Mouse (Mus musculus) stomach, postnatal 0 days (tissue): ENCODE measurements around the gene 1700069L16Rik. TPM values are rescaled to one million over a fixed set of nuclear protein-coding genes. Genes with fewer than 3 reads are reported as not detected.

ENCODE experiments used
- ATAC-seq: fragments of 200-750 bp; cut with Nextera tagmentation; 2 replicates; pipeline ENCODE4 v1.8.0; 2017; ENCODE audit not compliant: low FRiP score, low TSS enrichment
- DNase-seq: peaks from one replicate; pipeline ENCODE4 v3.0.0-alpha.2; 2016; ENCODE audit warnings: low spot score
- H3K27ac ChIP-seq: fragments of 300-500 bp; sonication (generic); replicated peaks from 2 replicates; pipeline ENCODE4 v1.5.1; 2014; ENCODE audit warnings: mild to moderate bottlenecking, control low read depth
- H3K27me3 ChIP-seq: fragments of 300-500 bp; sonication (generic); 2 replicates; pipeline ENCODE4 v1.6.1; 2014; ENCODE audit warnings: low read length; ENCODE audit not compliant: control insufficient read depth, insufficient read depth
- H3K36me3 ChIP-seq: fragments of 300-500 bp; sonication (generic); 2 replicates; pipeline ENCODE4 v1.6.1; 2014; ENCODE audit warnings: low read length, mixed read lengths; ENCODE audit not compliant: control insufficient read depth, insufficient read depth
- H3K4me1 ChIP-seq: fragments of 300-500 bp; sonication (generic); replicated peaks from 2 replicates; pipeline ENCODE4 v1.6.1; 2014; ENCODE audit warnings: antibody characterized with exemption; ENCODE audit not compliant: control insufficient read depth, insufficient read depth
- H3K4me2 ChIP-seq: fragments of 300-500 bp; sonication (generic); replicated peaks from 2 replicates; pipeline ENCODE4 v1.6.1; 2014; ENCODE audit warnings: low read depth, mild to moderate bottlenecking, control low read depth, moderate library complexity
- H3K4me3 ChIP-seq: fragments of 300-500 bp; sonication (generic); 2 replicates; pipeline ENCODE4 v1.5.1; 2014; ENCODE audit warnings: low read depth, low read length, control low read depth
- H3K9ac ChIP-seq: fragments of 300-500 bp; sonication (generic); 2 replicates; pipeline ENCODE4 v1.6.1; 2014; ENCODE audit warnings: mild to moderate bottlenecking, low read length, control low read depth, mixed read lengths
- H3K9me3 ChIP-seq: fragments of 300-500 bp; sonication (generic); 2 replicates; pipeline ENCODE4 v1.6.1; 2016; ENCODE audit warnings: low read length; ENCODE audit not compliant: control insufficient read depth
- CTCF ChIP-seq: IDR thresholded peaks from 2 replicates; pipeline ENCODE4 v1.5.1; 2016; ENCODE audit warnings: antibody characterized with exemption, low read depth, mild to moderate bottlenecking, moderate library complexity
- EP300 ChIP-seq: optimal IDR thresholded peaks from 2 replicates; pipeline ENCODE3; 2016; ENCODE audit warnings: antibody characterized with exemption
- WGBS: fragments of 180-500 bp; shearing (Covaris S2); extraction: QIAGEN DNeasy Blood & Tissue Kit; methylation state at CpG from one replicate; pipeline ENCODE4 v1.1.7; 2014; 5-methylcytosine and 5-hydroxymethylcytosine counted together
- polyA plus RNA-seq: library from polyadenylated mRNA; unstranded; fragments of >200 nt; fragmentation: Nextera tagmentation; extraction: Ambion mirVana; gene quantifications from 2 replicates; pipeline ENCODE4 v1.2.1, GENCODE M21; 2015

Gene 1700069L16Rik
- polyA plus RNA-seq, 1 experiment from 2014 or later = not detected

- ATAC-seq = peak; percentile 17; the same call in 1 of the 2 replicates
Observed at GRCm38 (mm10) chr5:113650035-113650865, 74.3 kb downstream of the 1700069L16Rik start, which contains the start of gene Cmklr1. Cmklr1 (minus strand) TSS chr5:113650426.

DNA sequence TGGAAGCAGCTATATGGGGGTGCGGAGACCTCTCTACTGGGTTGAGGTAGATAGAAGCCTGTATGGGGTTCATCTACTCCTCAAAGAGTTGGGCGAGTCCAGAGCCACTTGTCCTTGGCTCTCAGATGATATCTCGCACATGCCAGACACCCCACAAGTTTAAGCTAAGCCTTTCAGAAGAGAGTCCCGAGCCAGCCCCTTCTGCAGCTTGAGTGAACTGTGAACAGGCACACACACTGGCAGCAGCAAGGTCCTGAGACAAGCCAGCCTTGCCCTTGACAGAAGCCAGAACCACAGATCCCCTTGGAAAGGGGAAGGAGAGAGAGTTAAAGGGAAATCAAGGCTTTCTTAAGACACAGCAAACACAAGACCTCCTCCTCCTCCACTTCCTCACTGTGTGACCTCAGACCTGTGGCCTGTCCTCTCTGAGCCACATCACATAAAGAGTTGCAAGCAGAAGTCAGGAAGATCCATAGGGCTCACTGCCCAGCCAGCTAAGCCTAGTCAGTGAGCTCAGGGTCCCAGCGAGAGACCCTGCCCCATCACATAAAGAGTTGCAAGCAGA lies 75.8 kb downstream of the 1700069L16Rik start:
- 70% methylated on average over 5 of the region's 5 CpGs for WGBS
- H3K27ac ChIP-seq = no peak overlapping the region
- TF ChIP-seq CTCF = no peak
- no peak for TF ChIP-seq EP300
- no peak overlapping the region for H3K9ac ChIP-seq
- H3K4me3 ChIP-seq = no peak overlapping the region
- ATAC-seq (no peak), DNase-seq (no peak)
- no peaks in the 10 kb centered on the region for H3K9me3 ChIP-seq
- no peaks in the 10 kb centered on the region for H3K4me1 ChIP-seq
- 0 out of 2 replicates have a peak overlapping the region, but pooled peaks have one; percentile 8 for H3K4me2 ChIP-seq
- no peaks in the 10 kb centered on the region for H3K36me3 ChIP-seq
- no peaks in the 10 kb centered on the region for H3K27me3 ChIP-seq

More at GRCm38 (mm10) chr5:113650035-113650865, 74.3 kb downstream of the 1700069L16Rik start, which contains the start of gene Cmklr1:
- 0 out of 2 replicates have a peak within 1 kb of the TSS, but pooled peaks have one; percentile 30 for H3K27ac ChIP-seq
- H3K4me1 ChIP-seq = no peaks in the 10 kb centered on the region
- no peaks in the 10 kb centered on the region for H3K36me3 ChIP-seq
- WGBS = 9% methylated on average over 29 of the region's 30 CpGs
- peak; percentile 46 for TF ChIP-seq CTCF
- no peak for TF ChIP-seq EP300
- no peak for DNase-seq
- peak within 1 kb of the TSS; percentile 50 for H3K9ac ChIP-seq
- peak within 1 kb of the TSS; percentile 44 for H3K4me2 ChIP-seq
- H3K9me3 ChIP-seq = no peaks in the 10 kb centered on the region
- H3K4me3 ChIP-seq = peak within 1 kb of the TSS; percentile 26
- no peaks in the 10 kb centered on the region for H3K27me3 ChIP-seq

DNA sequence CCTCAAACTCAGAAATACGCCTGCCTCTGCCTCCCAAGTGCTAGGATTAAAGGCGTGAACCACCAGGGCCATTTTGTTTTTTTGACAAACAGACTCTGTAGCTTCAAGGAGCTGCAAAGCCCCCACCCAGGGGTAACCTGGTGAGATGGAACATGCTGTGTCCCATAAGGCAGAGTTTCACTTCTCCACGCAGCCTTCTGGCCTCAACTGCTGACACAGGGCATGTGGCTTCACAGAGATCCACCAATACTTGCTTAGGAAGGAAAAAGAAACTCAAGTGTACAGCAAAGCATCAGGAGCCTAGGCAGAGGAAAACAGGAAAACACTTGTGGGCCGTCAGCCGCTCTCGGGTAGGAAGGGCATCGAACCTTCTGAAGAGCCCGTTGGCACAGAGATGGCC lies 77.4 kb downstream of the 1700069L16Rik start:
- Histone ChIP-seq H3K9ac (no peak overlapping the region), H3K4me1 (no peaks in the 10 kb centered on the region), H3K4me2 (no peak overlapping the region), H3K27me3 (no peaks in the 10 kb centered on the region), H3K9me3 (no peaks in the 10 kb centered on the region), H3K27ac (no peak overlapping the region), H3K36me3 (no peaks in the 10 kb centered on the region), H3K4me3 (no peak overlapping the region)
- TF ChIP-seq CTCF = no peak
- no peak for TF ChIP-seq EP300
- no peak for DNase-seq
- 79% methylated on average over 8 of the region's 8 CpGs for WGBS
- no peak for ATAC-seq

GRCm38 (mm10) chr5:113644520-113644919 lies 80.1 kb downstream of the 1700069L16Rik start:
- Histone ChIP-seq H3K9me3 (no peaks in the 10 kb centered on the region), H3K4me3 (no peak overlapping the region), H3K27ac (no peak overlapping the region), H3K36me3 (no peaks in the 10 kb centered on the region), H3K27me3 (no peaks in the 10 kb centered on the region), H3K4me2 (no peak overlapping the region), H3K4me1 (no peaks in the 10 kb centered on the region), H3K9ac (no peak overlapping the region)
- DNase-seq = no peak
- WGBS = 74% methylated on average over 4 of the region's 4 CpGs
- TF ChIP-seq EP300 (no peak), CTCF (no peak)
- no peak for ATAC-seq

GRCm38 (mm10) chr5:113643107-113643848 lies 81.3 kb downstream of the 1700069L16Rik start:
- TF ChIP-seq CTCF (no peak), EP300 (no peak)
- WGBS = 56% methylated on average over 18 of the region's 18 CpGs
- no peaks in the 10 kb centered on the region for H3K9me3 ChIP-seq
- no peak overlapping the region for H3K9ac ChIP-seq
- H3K27me3 ChIP-seq = no peaks in the 10 kb centered on the region
- ATAC-seq = no peak
- H3K4me2 ChIP-seq = no peak overlapping the region
- no peak for DNase-seq
- H3K4me1 ChIP-seq = no peaks in the 10 kb centered on the region
- H3K36me3 ChIP-seq = no peaks in the 10 kb centered on the region
- no peak overlapping the region for H3K4me3 ChIP-seq
- H3K27ac ChIP-seq = no peak overlapping the region

Other genes with a start within 250 kb of the 1700069L16Rik start
- 5.2 and 5.7 TPM in 2 replicates for gene Wscd2, start 234.4 kb downstream of the 1700069L16Rik start, polyA plus RNA-seq
- 2.0 and 2.6 TPM in 2 replicates for gene Cmklr1, start 74.3 kb downstream of the 1700069L16Rik start, polyA plus RNA-seq
- gene Ficd, start 11.0 kb upstream of the 1700069L16Rik start, polyA plus RNA-seq = 5.5 and 6.0 TPM in 2 replicates
- 10.4 and 11.2 TPM in 2 replicates for gene Sart3, start 47.7 kb upstream of the 1700069L16Rik start, polyA plus RNA-seq
- 154 and 166 TPM in 2 replicates for gene Iscu, start 48.0 kb upstream of the 1700069L16Rik start, polyA plus RNA-seq
- gene Tmem119, start 75.7 kb upstream of the 1700069L16Rik start, polyA plus RNA-seq = 35.3 and 36.6 TPM in 2 replicates
- gene Selplg, start 107.9 kb upstream of the 1700069L16Rik start, polyA plus RNA-seq = 2.0 and 2.6 TPM in 2 replicates
- gene Coro1c, start 184.0 kb upstream of the 1700069L16Rik start, polyA plus RNA-seq = 91.6 and 93.6 TPM in 2 replicates